Mouse (Mus musculus): ENCODE results near the gene Irf5.

Gene Irf5

GRCm38 (mm10) chr6:29526281-29527251, at the start of gene Irf5:
Irf5 (plus strand) TSS chr6:29526625.
- no peak for ATAC-seq (ENCODE audit: low TSS enrichment)

GRCm38 (mm10) chr6:29482691-29483090, 43.7 kb upstream of the Irf5 start:
- ATAC-seq (ENCODE audit: low TSS enrichment), result no peak

DNA sequence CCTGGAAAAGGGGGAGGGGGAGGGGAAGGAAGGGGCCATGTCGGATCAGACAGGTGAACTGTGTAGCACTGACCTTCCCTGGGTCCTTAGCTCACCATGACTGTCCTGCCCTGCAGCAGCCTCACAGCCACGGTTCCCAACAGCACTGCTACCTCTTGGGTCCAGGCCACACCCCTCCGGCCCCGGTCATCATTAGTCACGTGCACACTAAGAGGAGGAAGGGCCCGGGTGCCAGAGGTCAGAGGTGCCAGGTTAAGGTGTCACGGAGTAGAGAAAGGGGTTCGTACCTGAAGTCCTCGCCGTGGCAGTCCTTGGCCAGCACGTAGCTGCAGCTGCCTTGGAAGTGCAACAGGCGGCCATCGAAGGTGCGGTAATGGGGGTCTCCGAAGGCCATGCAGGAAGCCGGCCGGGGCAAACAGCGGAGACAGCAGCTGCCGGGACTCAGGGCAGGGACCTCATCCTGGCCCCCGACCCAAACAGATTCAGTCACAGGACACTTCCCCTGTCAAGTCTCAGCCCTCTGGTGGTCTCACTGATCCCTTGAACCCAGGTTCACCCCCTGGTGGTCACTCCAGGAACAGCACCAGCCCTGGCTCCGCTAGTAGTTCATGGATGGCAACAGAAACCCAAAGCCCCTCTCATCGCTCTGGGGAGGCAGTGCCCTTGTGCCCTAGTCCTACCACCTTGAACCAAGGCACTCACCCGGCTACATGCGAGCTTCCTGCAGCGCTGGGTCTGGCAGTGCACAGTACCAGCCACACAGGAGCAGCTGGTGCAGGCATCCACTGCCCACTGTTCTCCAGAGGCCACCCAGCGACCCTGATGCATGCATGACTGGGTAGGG, 41.5 kb upstream of the Irf5 start:
- ATAC-seq (ENCODE audit: low TSS enrichment), result no peak

DNA sequence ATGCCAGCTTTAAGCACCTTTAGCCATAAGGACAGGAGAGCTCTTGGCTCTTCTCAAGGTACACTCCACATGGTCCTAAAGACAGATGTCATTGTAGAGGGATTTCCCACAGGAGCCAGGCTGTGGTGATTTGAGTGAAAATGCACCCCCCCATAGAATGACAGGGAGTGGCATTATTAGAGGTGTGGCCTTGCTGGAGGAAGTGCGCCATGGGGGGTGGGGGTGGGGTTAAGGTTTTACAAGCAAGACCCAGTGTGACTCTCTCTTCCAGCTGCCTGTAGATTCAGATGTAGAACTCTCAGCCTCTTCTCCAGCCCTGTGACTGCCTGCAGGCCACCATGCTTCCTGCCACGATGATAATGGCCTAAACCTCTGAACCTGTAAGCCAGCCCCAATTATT, 40.5 kb upstream of the Irf5 start:
- ATAC-seq (ENCODE audit: low TSS enrichment), result no peak

DNA sequence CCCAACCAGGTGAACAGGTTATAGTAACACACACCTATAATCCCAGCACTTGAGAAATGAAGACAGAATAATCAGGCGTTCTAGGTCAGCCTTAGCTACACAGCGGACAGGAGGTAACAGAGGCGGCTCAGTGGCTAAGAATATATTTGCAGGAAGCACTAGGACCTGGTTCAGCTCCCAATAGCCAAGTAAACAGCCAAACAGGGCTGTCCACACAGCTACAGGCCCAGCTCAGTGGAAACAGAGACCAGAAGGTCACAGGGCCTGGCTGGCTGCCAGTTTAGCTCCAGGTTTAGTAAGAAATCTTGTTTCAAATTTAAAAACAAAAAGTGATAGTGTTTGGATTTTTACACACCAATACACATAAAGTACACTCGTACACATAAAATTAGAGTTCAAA, 32.3 kb upstream of the Irf5 start:
- ATAC-seq (ENCODE audit: low TSS enrichment), result no peak

GRCm38 (mm10) chr6:29496270-29496669, 30.2 kb upstream of the Irf5 start:
- no peak for ATAC-seq (ENCODE audit: low TSS enrichment)

- ATAC-seq (ENCODE audit: low TSS enrichment), result no peak
Measured at GRCm38 (mm10) chr6:29497791-29498190, 28.6 kb upstream of the Irf5 start.

- ATAC-seq (ENCODE audit: low TSS enrichment), result no peak
Measured at GRCm38 (mm10) chr6:29500177-29500576, 26.2 kb upstream of the Irf5 start.

- no peak for ATAC-seq (ENCODE audit: low TSS enrichment)
Measured at GRCm38 (mm10) chr6:29500810-29501209, 25.6 kb upstream of the Irf5 start.

- no peak for ATAC-seq (ENCODE audit: low TSS enrichment)
Measured at GRCm38 (mm10) chr6:29501599-29501998, 24.8 kb upstream of the Irf5 start.

- ATAC-seq (ENCODE audit: low TSS enrichment), result no peak
Measured at GRCm38 (mm10) chr6:29505493-29505892, 20.9 kb upstream of the Irf5 start.

GRCm38 (mm10) chr6:29506834-29507233, 19.6 kb upstream of the Irf5 start:
- ATAC-seq (ENCODE audit: low TSS enrichment), result no peak

- no peak for ATAC-seq (ENCODE audit: low TSS enrichment)
Measured at GRCm38 (mm10) chr6:29507447-29508309, 18.7 kb upstream of the Irf5 start, which contains the start of gene Kcp. Kcp (minus strand) TSS chr6:29507952.

- ATAC-seq (ENCODE audit: low TSS enrichment), result no peak
Measured at GRCm38 (mm10) chr6:29509086-29509485, 17.3 kb upstream of the Irf5 start.

GRCm38 (mm10) chr6:29513284-29513683, 13.1 kb upstream of the Irf5 start:
- peak; percentile 66 for ATAC-seq (ENCODE audit: low TSS enrichment)

GRCm38 (mm10) chr6:29517139-29517538, 9.3 kb upstream of the Irf5 start:
- peak; percentile 85 for ATAC-seq (ENCODE audit: low TSS enrichment)

DNA sequence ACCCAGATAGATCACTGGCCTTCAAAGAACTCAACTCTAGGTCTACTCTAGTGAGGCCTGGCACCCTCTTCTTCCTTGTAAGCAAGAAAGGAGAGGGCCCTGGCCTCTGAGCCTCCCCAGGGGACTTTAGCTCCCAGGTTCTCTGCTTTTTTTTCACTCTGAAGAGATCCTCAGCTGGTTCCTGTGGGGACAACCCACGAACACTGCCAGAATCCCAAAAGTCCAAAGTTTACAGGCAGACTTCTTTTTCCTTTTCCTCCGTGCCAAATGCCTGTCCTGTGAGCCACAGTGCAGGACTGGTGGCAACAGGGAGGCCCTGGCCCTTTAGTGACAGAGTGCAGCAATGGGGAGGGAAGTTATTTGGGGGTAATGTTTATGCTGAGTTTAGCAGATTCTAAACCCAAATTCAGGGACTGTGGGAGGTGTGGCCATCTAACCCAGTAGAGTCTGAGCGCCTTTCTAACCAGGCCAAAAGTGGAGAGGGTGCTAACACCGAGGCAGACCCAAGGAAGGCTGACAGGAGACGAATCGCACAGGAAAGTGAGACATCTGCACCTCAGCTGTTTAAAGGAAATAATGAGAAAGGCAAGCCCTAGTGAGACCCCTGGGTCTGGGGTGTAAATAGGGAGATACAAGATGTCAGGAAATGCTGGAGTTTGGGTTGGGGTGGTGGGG, 3.7 kb upstream of the Irf5 start:
- no peak for ATAC-seq (ENCODE audit: low TSS enrichment)

DNA sequence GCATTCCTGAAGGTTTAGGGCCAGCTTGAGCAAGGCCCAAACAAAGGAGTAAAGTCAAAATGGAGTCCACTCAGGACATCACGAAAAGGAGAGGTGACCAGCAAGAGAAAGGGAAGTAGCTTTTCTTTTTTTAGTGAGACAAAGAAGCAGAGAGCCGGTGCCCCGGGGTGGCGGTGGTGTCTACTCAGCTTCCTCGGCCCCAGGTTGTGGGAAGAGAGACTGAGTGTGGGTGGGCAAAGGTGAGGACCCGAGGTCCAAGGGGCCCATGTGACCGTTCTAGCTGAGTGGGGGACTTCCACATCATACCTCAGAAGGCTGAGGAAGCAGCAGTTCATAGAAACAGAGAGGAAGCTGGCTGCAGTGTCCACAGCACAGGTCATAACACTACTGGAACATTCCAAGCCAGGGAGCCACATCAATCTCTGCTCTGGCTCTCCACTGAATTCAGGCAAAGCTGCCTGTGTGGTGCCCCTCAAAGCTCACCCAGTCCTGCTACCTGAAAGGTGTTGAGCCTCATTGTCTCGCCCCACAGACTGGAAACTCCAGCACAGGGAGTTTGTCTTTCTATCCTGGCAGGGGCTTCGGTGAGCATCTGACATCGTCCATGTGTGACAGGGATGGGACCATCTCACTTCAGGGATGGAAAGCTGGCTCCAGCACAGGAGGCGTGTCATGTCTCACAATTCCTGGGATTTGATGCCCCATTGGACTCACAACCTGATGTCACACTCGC, 3.0 kb upstream of the Irf5 start:
- no peak for ATAC-seq (ENCODE audit: low TSS enrichment)

- ATAC-seq (ENCODE audit: low TSS enrichment), result no peak
Measured at GRCm38 (mm10) chr6:29524034-29524489, 2.4 kb upstream of the Irf5 start.

DNA sequence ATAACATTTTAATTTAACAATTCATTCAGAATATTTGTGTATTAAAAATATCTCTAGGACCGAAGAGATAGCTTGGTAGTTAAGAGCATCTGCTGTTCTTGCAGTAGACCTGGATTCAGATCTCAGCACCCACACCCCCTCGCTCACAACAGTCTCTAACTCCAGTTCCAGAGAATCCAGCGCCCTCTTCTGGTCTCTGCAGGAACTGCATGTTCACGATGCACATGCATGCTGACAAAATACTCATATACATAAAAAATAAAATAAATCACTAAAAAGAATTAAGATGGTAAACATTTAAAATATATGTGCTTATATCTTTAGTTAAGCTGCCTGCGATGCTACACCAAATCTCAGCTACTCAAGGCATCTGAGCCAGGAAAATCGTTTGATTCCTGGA, 1.2 kb upstream of the Irf5 start:
- ATAC-seq (ENCODE audit: low TSS enrichment), result no peak
